Comparison of ENCODE assay signal across 19 mouse cellular contexts in the genomic region with DNA sequence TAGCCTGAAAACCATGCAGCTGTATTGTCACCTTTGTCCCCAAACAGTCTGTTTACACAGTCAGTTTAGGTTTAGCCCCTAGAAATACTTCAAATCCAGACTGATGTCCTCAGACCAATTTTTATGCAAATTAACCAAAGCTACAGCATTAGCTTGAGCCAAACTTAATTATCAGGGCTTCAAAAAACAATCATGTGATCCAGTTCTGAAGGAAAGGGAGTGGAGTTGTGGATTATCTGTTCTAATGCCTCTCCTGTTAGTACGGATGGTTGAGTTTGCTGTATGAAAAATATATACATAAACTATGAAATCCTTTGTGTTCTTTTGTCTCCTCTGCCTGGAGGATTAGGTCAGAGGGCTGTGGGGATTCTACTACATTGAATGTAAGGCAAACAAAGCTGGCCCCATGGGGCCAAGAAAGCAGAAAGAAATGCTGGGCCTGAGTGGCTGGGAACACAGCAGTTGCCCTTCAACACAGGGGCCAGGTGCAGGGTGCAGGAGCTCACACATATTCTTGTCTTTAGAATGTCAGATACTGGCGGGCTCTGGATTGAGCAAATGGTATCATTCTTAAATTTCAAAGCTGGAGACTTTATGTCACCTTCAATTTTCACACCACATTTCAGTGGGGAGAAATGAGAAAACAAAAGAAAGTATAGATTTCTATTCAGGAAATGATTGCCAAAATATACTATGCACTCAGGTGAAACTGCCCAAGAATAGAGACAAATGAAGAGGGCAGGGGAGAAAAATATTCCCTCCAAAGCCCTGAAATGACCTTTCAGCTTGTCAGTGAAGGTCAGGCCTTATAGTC.
DNase-seq lines count a peak whose midpoint lies in the region; ATAC-seq lines count a peak whose summit lies in the region.
"Had no signal": no experiment of that assay in that cellular context is flagged by ENCODE, and none has a peak within 500 bp of the region (broad histone marks: within the 10 kb centered on the region; RNA-seq: fewer than 3 reads in every experiment).

No protein-coding gene starts in this region.

- 28% methylated on average over 2 of the region's 2 CpGs for WGBS in neural tube, embryonic 11.5 days
- WGBS in embryonic facial prominence, embryonic 14.5 days: 35% methylated on average over 2 of the region's 2 CpGs
- 5% methylated on average over 2 of the region's 2 CpGs for WGBS in hindbrain, embryonic 14.5 days

- H3K4me2 ChIP-seq in neural tube, embryonic 11.5 days (ENCODE audit: low read depth): no peak overlapping the region
- no peak overlapping the region for H3K4me2 ChIP-seq in embryonic facial prominence, embryonic 14.5 days (ENCODE audit: low read depth, low read length)
- no peak overlapping the region for H3K4me2 ChIP-seq in hindbrain, embryonic 14.5 days (replicated peaks)
- H3K4me2 ChIP-seq: intestine, embryonic 15.5 days; kidney, embryonic 15.5 days; limb, embryonic 15.5 days; lung, embryonic 14.5 days had no signal

- peak; percentile 42 for DNase-seq in neural tube, embryonic 11.5 days (ENCODE audit: low spot score)
- DNase-seq in neural tube, embryonic 10.5 days (ENCODE audit: extremely low spot score, low spot score): no peak
- peak; percentile 80 for DNase-seq in embryonic facial prominence, embryonic 14.5 days (ENCODE audit: low spot score)
- no peak for DNase-seq in hindbrain, embryonic 14.5 days (ENCODE audit: low spot score)
- DNase-seq in retina, postnatal 1 day: peak; percentile 87
- DNase-seq in frontal cortex, postnatal 10 days (ENCODE audit: low spot score in 2 of 2): no peak
- no peak for DNase-seq in thymus, postnatal 4 days
- DNase-seq: adrenal gland, adult 2 months; cerebellum, adult 8-10 months; gastrocnemius, postnatal 10 days; heart, postnatal 14 days; lung, embryonic 14.5 days; thymus, adult 2 months had no signal

- 0 out of 2 replicates have a peak overlapping the region, but pooled peaks have one; percentile 1 for H3K27ac ChIP-seq in neural tube, embryonic 11.5 days (ENCODE audit: low read depth, low read length)
- no peak overlapping the region for H3K27ac ChIP-seq in embryonic facial prominence, embryonic 14.5 days (replicated peaks; ENCODE audit: low read depth, low read length)
- 0 out of 2 replicates have a peak overlapping the region, but pooled peaks have one; percentile 33 for H3K27ac ChIP-seq in hindbrain, embryonic 14.5 days
- H3K27ac ChIP-seq: intestine, embryonic 15.5 days; kidney, embryonic 15.5 days; layer of hippocampus, adult 2 months; limb, embryonic 15.5 days; macrophage had no signal

- H3K36me3 ChIP-seq in neural tube, embryonic 11.5 days (ENCODE audit: control insufficient read depth, insufficient read depth, low read length): no peaks in the 10 kb centered on the region
- no peaks in the 10 kb centered on the region for H3K36me3 ChIP-seq in embryonic facial prominence, embryonic 14.5 days (ENCODE audit: control insufficient read depth, insufficient read depth, low read length)
- H3K36me3 ChIP-seq in hindbrain, embryonic 14.5 days (replicated peaks; ENCODE audit: control insufficient read depth, insufficient read depth): no peaks in the 10 kb centered on the region
- H3K36me3 ChIP-seq: intestine, embryonic 15.5 days; kidney, embryonic 15.5 days; limb, embryonic 15.5 days had no signal

- ATAC-seq in neural tube, embryonic 11.5 days (ENCODE audit: insufficient read depth, low FRiP score, low TSS enrichment): peak; percentile 87
- peak; percentile 93 for ATAC-seq in embryonic facial prominence, embryonic 14.5 days (ENCODE audit: low read depth)
- ATAC-seq in hindbrain, embryonic 14.5 days (ENCODE audit: low FRiP score): peak; percentile 73
- no peak for ATAC-seq in inflammation-experienced regulatory T-cells, adult 6 months
- ATAC-seq: intestine, embryonic 15.5 days had no signal

- no peaks in the 10 kb centered on the region for H3K4me1 ChIP-seq in neural tube, embryonic 11.5 days (ENCODE audit: control insufficient read depth, insufficient read depth, low read length)
- no peaks in the 10 kb centered on the region for H3K4me1 ChIP-seq in embryonic facial prominence, embryonic 14.5 days (ENCODE audit: control insufficient read depth, insufficient read depth, low read length)
- no peaks in the 10 kb centered on the region for H3K4me1 ChIP-seq in hindbrain, embryonic 14.5 days (replicated peaks; ENCODE audit: control insufficient read depth, insufficient read depth, low read length)
- H3K4me1 ChIP-seq: intestine, embryonic 15.5 days; kidney, embryonic 15.5 days; limb, embryonic 15.5 days had no signal

- H3K27me3 ChIP-seq in neural tube, embryonic 11.5 days (ENCODE audit: control insufficient read depth, insufficient read depth, low read length): no peaks in the 10 kb centered on the region
- no peaks in the 10 kb centered on the region for H3K27me3 ChIP-seq in embryonic facial prominence, embryonic 14.5 days (replicated peaks; ENCODE audit: control insufficient read depth, insufficient read depth, low read length)
- no peaks in the 10 kb centered on the region for H3K27me3 ChIP-seq in hindbrain, embryonic 14.5 days (ENCODE audit: control insufficient read depth, insufficient read depth, low read length)
- H3K27me3 ChIP-seq: intestine, embryonic 15.5 days; kidney, embryonic 15.5 days; limb, embryonic 15.5 days had no signal

- no peak overlapping the region for H3K9ac ChIP-seq in neural tube, embryonic 11.5 days (ENCODE audit: low read length)
- H3K9ac ChIP-seq in embryonic facial prominence, embryonic 14.5 days (ENCODE audit: low read depth, low read length): no peak overlapping the region
- H3K9ac ChIP-seq in hindbrain, embryonic 14.5 days: no peak overlapping the region
- H3K9ac ChIP-seq: intestine, embryonic 15.5 days; kidney, embryonic 15.5 days; limb, embryonic 15.5 days; lung, embryonic 14.5 days had no signal

- H3K9me3 ChIP-seq in neural tube, embryonic 11.5 days (ENCODE audit: control insufficient read depth, low read length): no peaks in the 10 kb centered on the region
- H3K9me3 ChIP-seq in embryonic facial prominence, embryonic 14.5 days (ENCODE audit: control insufficient read depth, low read length): no peaks in the 10 kb centered on the region
- H3K9me3 ChIP-seq in hindbrain, embryonic 14.5 days (ENCODE audit: control insufficient read depth, low read length): no peaks in the 10 kb centered on the region
- H3K9me3 ChIP-seq: intestine, embryonic 15.5 days; kidney, embryonic 15.5 days; limb, embryonic 15.5 days had no signal

- no peak overlapping the region for H3K4me3 ChIP-seq in neural tube, embryonic 11.5 days (ENCODE audit: low read depth, low read length)
- no peak overlapping the region for H3K4me3 ChIP-seq in embryonic facial prominence, embryonic 14.5 days (ENCODE audit: low read depth, low read length)
- H3K4me3 ChIP-seq in hindbrain, embryonic 14.5 days (replicated peaks; ENCODE audit: low read length): no peak overlapping the region
- H3K4me3 ChIP-seq: intestine, embryonic 15.5 days; kidney, embryonic 15.5 days; layer of hippocampus, adult 2 months; limb, embryonic 15.5 days had no signal

Comparison
In these comparisons a context has a peak if more than half of its experiments do, and no peak if none do; other contexts are left out.
1. DNase-seq: peak in neural tube, embryonic 11.5 days (single experiment), embryonic facial prominence, embryonic 14.5 days (single experiment) and retina, postnatal 1 day (single experiment); none in neural tube, embryonic 10.5 days (single experiment), hindbrain, embryonic 14.5 days (single experiment), frontal cortex, postnatal 10 days (0 of 2) and thymus, postnatal 4 days (single experiment).